Mouse (Mus musculus): ENCODE results near the gene Mylk4. TPM values are rescaled to one million over a fixed set of nuclear protein-coding genes. Genes with fewer than 3 reads are reported as not detected.

Gene Mylk4
- polyA plus RNA-seq, 1 experiment from 2014 or later, result 0.12 TPM

GRCm38 (mm10) chr13:32824377-32825330 lies 40.9 kb upstream of the Mylk4 start:
- no peaks in the 10 kb centered on the region for H3K4me1 ChIP-seq (replicated peaks; ENCODE audit: control insufficient read depth, insufficient read depth, low read length)
- no peak overlapping the region for H3K4me3 ChIP-seq (ENCODE audit: low read depth, low read length)
- H3K9ac ChIP-seq (ENCODE audit: low read depth, low read length), result no peak overlapping the region
- DNase-seq (ENCODE audit: low spot score) (no peak), ATAC-seq (replicated peaks; ENCODE audit: low FRiP score) (0 out of 2 replicates have a peak, but pooled peaks have one; percentile 13)
- H3K27me3 ChIP-seq (replicated peaks; ENCODE audit: control insufficient read depth, insufficient read depth, low read length), result no peaks in the 10 kb centered on the region
- H3K4me2 ChIP-seq, result no peak overlapping the region
- H3K36me3 ChIP-seq (ENCODE audit: control insufficient read depth, insufficient read depth, low read length), result 0 out of 2 replicates have a peak, but pooled peaks cover 2% of the 10 kb centered on the region
- no peak overlapping the region for H3K27ac ChIP-seq (ENCODE audit: low read depth, low read length)
- no peaks in the 10 kb centered on the region for H3K9me3 ChIP-seq (ENCODE audit: control insufficient read depth, low read length)
- WGBS, result 79% methylated on average over 6 of the region's 6 CpGs

GRCm38 (mm10) chr13:32823126-32823525 lies 39.4 kb upstream of the Mylk4 start:
- ATAC-seq (replicated peaks; ENCODE audit: low FRiP score), result no peak
- 90% methylated on average over 6 of the region's 6 CpGs for whole genome bisulfite sequencing
- Histone ChIP-seq H3K36me3 (ENCODE audit: control insufficient read depth, insufficient read depth, low read length) (0 out of 2 replicates have a peak, but pooled peaks cover 2% of the 10 kb centered on the region), H3K27ac (ENCODE audit: low read depth, low read length) (no peak overlapping the region), H3K4me2 (no peak overlapping the region), H3K4me3 (ENCODE audit: low read depth, low read length) (no peak overlapping the region), H3K9me3 (ENCODE audit: control insufficient read depth, low read length) (no peaks in the 10 kb centered on the region), H3K9ac (ENCODE audit: low read depth, low read length) (no peak overlapping the region), H3K4me1 (replicated peaks; ENCODE audit: control insufficient read depth, insufficient read depth, low read length) (no peaks in the 10 kb centered on the region), H3K27me3 (replicated peaks; ENCODE audit: control insufficient read depth, insufficient read depth, low read length) (no peaks in the 10 kb centered on the region)
- no peak for DNase-seq (ENCODE audit: low spot score)

GRCm38 (mm10) chr13:32821671-32822070 lies 37.9 kb upstream of the Mylk4 start:
- H3K9ac ChIP-seq (ENCODE audit: low read depth, low read length), result no peak overlapping the region
- H3K27me3 ChIP-seq (replicated peaks; ENCODE audit: control insufficient read depth, insufficient read depth, low read length), result no peaks in the 10 kb centered on the region
- WGBS, result 94% methylated on average over 4 of the region's 4 CpGs
- H3K27ac ChIP-seq (ENCODE audit: low read depth, low read length), result no peak overlapping the region
- H3K36me3 ChIP-seq (ENCODE audit: control insufficient read depth, insufficient read depth, low read length), result peaks cover 2% of the 10 kb centered on the region; the same call in 1 of the 2 replicates
- no peak for DNase-seq (ENCODE audit: low spot score)
- H3K4me1 ChIP-seq (replicated peaks; ENCODE audit: control insufficient read depth, insufficient read depth, low read length), result no peaks in the 10 kb centered on the region
- H3K9me3 ChIP-seq (ENCODE audit: control insufficient read depth, low read length), result no peaks in the 10 kb centered on the region
- H3K4me3 ChIP-seq (ENCODE audit: low read depth, low read length), result no peak overlapping the region
- ATAC-seq (replicated peaks; ENCODE audit: low FRiP score), result no peak
- H3K4me2 ChIP-seq, result no peak overlapping the region

- H3K27me3 ChIP-seq (replicated peaks; ENCODE audit: control insufficient read depth, insufficient read depth, low read length), result no peaks in the 10 kb centered on the region
- peaks cover 8% of the 10 kb centered on the region; the same call in 1 of the 2 replicates for H3K36me3 ChIP-seq (ENCODE audit: control insufficient read depth, insufficient read depth, low read length)
- H3K4me3 ChIP-seq (ENCODE audit: low read depth, low read length), result no peak overlapping the region
- DNase-seq (ENCODE audit: low spot score), result no peak
- H3K27ac ChIP-seq (ENCODE audit: low read depth, low read length), result no peak overlapping the region
- no peaks in the 10 kb centered on the region for H3K9me3 ChIP-seq (ENCODE audit: control insufficient read depth, low read length)
- 92% methylated on average over 5 of the region's 5 CpGs for WGBS
- no peaks in the 10 kb centered on the region for H3K4me1 ChIP-seq (replicated peaks; ENCODE audit: control insufficient read depth, insufficient read depth, low read length)
- H3K4me2 ChIP-seq, result no peak overlapping the region
- H3K9ac ChIP-seq (ENCODE audit: low read depth, low read length), result no peak overlapping the region
- ATAC-seq (replicated peaks; ENCODE audit: low FRiP score), result no peak
These were observed 36.2 kb upstream of the Mylk4 start for GRCm38 (mm10) chr13:32819926-32820325.

- Histone ChIP-seq H3K4me3 (ENCODE audit: low read depth, low read length) (no peak overlapping the region), H3K9ac (ENCODE audit: low read depth, low read length) (no peak overlapping the region), H3K4me2 (no peak overlapping the region), H3K27me3 (replicated peaks; ENCODE audit: control insufficient read depth, insufficient read depth, low read length) (no peaks in the 10 kb centered on the region), H3K27ac (ENCODE audit: low read depth, low read length) (no peak overlapping the region), H3K4me1 (replicated peaks; ENCODE audit: control insufficient read depth, insufficient read depth, low read length) (no peaks in the 10 kb centered on the region), H3K9me3 (ENCODE audit: control insufficient read depth, low read length) (no peaks in the 10 kb centered on the region), H3K36me3 (ENCODE audit: control insufficient read depth, insufficient read depth, low read length) (peaks cover 8% of the 10 kb centered on the region; the same call in 1 of the 2 replicates)
- ATAC-seq (replicated peaks; ENCODE audit: low FRiP score) (no peak), DNase-seq (ENCODE audit: low spot score) (no peak)
- 91% methylated on average over 3 of the region's 3 CpGs for WGBS
These were observed 35.5 kb upstream of the Mylk4 start for GRCm38 (mm10) chr13:32819241-32819640.

- Histone ChIP-seq H3K9me3 (ENCODE audit: control insufficient read depth, low read length) (no peaks in the 10 kb centered on the region), H3K27me3 (replicated peaks; ENCODE audit: control insufficient read depth, insufficient read depth, low read length) (no peaks in the 10 kb centered on the region), H3K4me3 (ENCODE audit: low read depth, low read length) (no peak overlapping the region), H3K9ac (ENCODE audit: low read depth, low read length) (no peak overlapping the region), H3K4me2 (no peak overlapping the region), H3K27ac (ENCODE audit: low read depth, low read length) (no peak overlapping the region), H3K36me3 (ENCODE audit: control insufficient read depth, insufficient read depth, low read length) (peaks cover 14% of the 10 kb centered on the region), H3K4me1 (replicated peaks; ENCODE audit: control insufficient read depth, insufficient read depth, low read length) (peaks cover 14% of the 10 kb centered on the region; the same call in 1 of the 2 replicates)
- DNase-seq (ENCODE audit: low spot score) (no peak), ATAC-seq (replicated peaks; ENCODE audit: low FRiP score) (no peak)
- 89% methylated on average over 3 of the region's 3 CpGs for WGBS
These were observed 23.9 kb upstream of the Mylk4 start for GRCm38 (mm10) chr13:32807624-32808023.

GRCm38 (mm10) chr13:32806820-32807219 lies 23.1 kb upstream of the Mylk4 start:
- H3K36me3 ChIP-seq (ENCODE audit: control insufficient read depth, insufficient read depth, low read length), result peaks cover 14% of the 10 kb centered on the region
- DNase-seq (ENCODE audit: low spot score), result no peak
- no peak overlapping the region for H3K9ac ChIP-seq (ENCODE audit: low read depth, low read length)

GRCm38 (mm10) chr13:32803701-32804345 lies 20.1 kb upstream of the Mylk4 start:
- no peaks in the 10 kb centered on the region for H3K9me3 ChIP-seq (ENCODE audit: control insufficient read depth, low read length)
- H3K4me1 ChIP-seq (replicated peaks; ENCODE audit: control insufficient read depth, insufficient read depth, low read length), result peaks cover 18% of the 10 kb centered on the region
- peak overlapping the region; percentile 95 for H3K4me2 ChIP-seq
- H3K4me3 ChIP-seq (ENCODE audit: low read depth, low read length), result peak overlapping the region; percentile 77
- H3K9ac ChIP-seq (ENCODE audit: low read depth, low read length), result no peak overlapping the region
- no peak for DNase-seq (ENCODE audit: low spot score)
- 83% methylated on average over 4 of the region's 4 CpGs for WGBS
- no peak for ATAC-seq (replicated peaks; ENCODE audit: low FRiP score)
- peaks cover 12% of the 10 kb centered on the region for H3K36me3 ChIP-seq (ENCODE audit: control insufficient read depth, insufficient read depth, low read length)
- no peaks in the 10 kb centered on the region for H3K27me3 ChIP-seq (replicated peaks; ENCODE audit: control insufficient read depth, insufficient read depth, low read length)
- no peak overlapping the region for H3K27ac ChIP-seq (ENCODE audit: low read depth, low read length)

More at GRCm38 (mm10) chr13:32806820-32807219, 23.1 kb upstream of the Mylk4 start:
- H3K4me1 ChIP-seq (replicated peaks; ENCODE audit: control insufficient read depth, insufficient read depth, low read length), result peaks cover 14% of the 10 kb centered on the region; the same call in 1 of the 2 replicates
- no peak for ATAC-seq (replicated peaks; ENCODE audit: low FRiP score)
- no peak overlapping the region for H3K27ac ChIP-seq (ENCODE audit: low read depth, low read length)
- no peak overlapping the region for H3K4me2 ChIP-seq
- WGBS, result 89% methylated on average over 7 of the region's 7 CpGs
- no peaks in the 10 kb centered on the region for H3K9me3 ChIP-seq (ENCODE audit: control insufficient read depth, low read length)
- no peaks in the 10 kb centered on the region for H3K27me3 ChIP-seq (replicated peaks; ENCODE audit: control insufficient read depth, insufficient read depth, low read length)
- no peak overlapping the region for H3K4me3 ChIP-seq (ENCODE audit: low read depth, low read length)

All from liver, embryonic 11.5 days (tissue).